Mouse (Mus musculus): ENCODE measurements at regions not wholly inside any gene's neighbourhood (a gene's known extent, or its start where the extent isn't known, plus 50 kb on each side); places are given as distances from the start of the nearest gene placed in this dataset.

DNA sequence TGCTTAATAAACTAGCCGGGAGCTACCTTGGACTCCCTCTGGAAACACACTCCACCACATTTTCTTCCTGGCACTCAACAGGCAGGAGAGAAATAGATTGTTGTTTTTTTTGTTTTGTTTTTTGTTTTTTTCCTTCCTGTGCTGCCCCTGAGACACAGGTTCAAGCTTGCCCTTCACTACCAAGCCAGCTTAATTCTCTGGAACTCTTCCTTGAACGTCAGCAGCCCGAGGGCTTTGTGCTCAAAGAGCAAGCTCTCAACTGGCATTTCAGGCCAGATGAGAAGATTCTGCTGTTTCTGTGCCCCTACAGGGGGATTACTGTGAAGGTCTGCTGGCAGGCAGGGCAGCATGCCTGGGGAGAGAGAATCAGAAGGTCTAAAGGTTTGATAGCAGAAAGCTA is 109.8 kb downstream of the 2410131K14Rik start:
- TF ChIP-seq EP300 (IDR thresholded peaks at IDR 0.05; ENCODE audit: low read depth), result no peak
- no peak for TF ChIP-seq CTCF (IDR thresholded peaks at IDR 0.05; ENCODE audit: low read depth)
- no peak for ATAC-seq (ENCODE audit: insufficient read depth, low read depth)
- H3K27me3 ChIP-seq (ENCODE audit: control insufficient read depth, insufficient read depth, low read length), result no peaks in the 10 kb centered on the region
- no peak overlapping the region for H3K4me2 ChIP-seq (ENCODE audit: low read depth, low read length)
- DNase-seq (ENCODE audit: low spot score), result no peak
- H3K9me3 ChIP-seq (replicated peaks; ENCODE audit: control insufficient read depth, low read length), result no peaks in the 10 kb centered on the region
- no peak overlapping the region for H3K27ac ChIP-seq (ENCODE audit: low read depth)
- H3K4me1 ChIP-seq (ENCODE audit: control insufficient read depth, insufficient read depth), result peaks cover 10% of the 10 kb centered on the region; the same call in 1 of the 2 replicates
- H3K36me3 ChIP-seq (replicated peaks; ENCODE audit: control insufficient read depth, insufficient read depth, low read length), result no peaks in the 10 kb centered on the region
- WGBS, result 54% methylated on average over 3 of the region's 3 CpGs
- H3K9ac ChIP-seq (replicated peaks; ENCODE audit: low read depth, low read length), result no peak overlapping the region
- no peak overlapping the region for H3K4me3 ChIP-seq (ENCODE audit: low read depth, low read length)

- Histone ChIP-seq H3K27ac (ENCODE audit: low read depth) (no peak overlapping the region), H3K4me2 (ENCODE audit: low read depth, low read length) (no peak overlapping the region), H3K27me3 (ENCODE audit: control insufficient read depth, insufficient read depth, low read length) (no peaks in the 10 kb centered on the region), H3K9ac (replicated peaks; ENCODE audit: low read depth, low read length) (no peak overlapping the region), H3K4me3 (ENCODE audit: low read depth, low read length) (no peak overlapping the region), H3K4me1 (ENCODE audit: control insufficient read depth, insufficient read depth) (peaks cover 10% of the 10 kb centered on the region; the same call in 1 of the 2 replicates), H3K9me3 (replicated peaks; ENCODE audit: control insufficient read depth, low read length) (no peaks in the 10 kb centered on the region), H3K36me3 (replicated peaks; ENCODE audit: control insufficient read depth, insufficient read depth, low read length) (no peaks in the 10 kb centered on the region)
- TF ChIP-seq EP300 (IDR thresholded peaks at IDR 0.05; ENCODE audit: low read depth) (no peak), CTCF (IDR thresholded peaks at IDR 0.05; ENCODE audit: low read depth) (no peak)
- ATAC-seq (ENCODE audit: insufficient read depth, low read depth) (no peak), DNase-seq (ENCODE audit: low spot score) (no peak)
- 77% methylated on average over 5 of the region's 5 CpGs for WGBS
These were observed 110.3 kb downstream of the 2410131K14Rik start for GRCm38 (mm10) chr5:118355287-118355686.

GRCm38 (mm10) chr5:118355691-118356337 is 110.8 kb downstream of the 2410131K14Rik start:
- Histone ChIP-seq H3K36me3 (replicated peaks; ENCODE audit: control insufficient read depth, insufficient read depth, low read length) (no peaks in the 10 kb centered on the region), H3K9me3 (replicated peaks; ENCODE audit: control insufficient read depth, low read length) (no peaks in the 10 kb centered on the region), H3K4me2 (ENCODE audit: low read depth, low read length) (no peak overlapping the region), H3K4me1 (ENCODE audit: control insufficient read depth, insufficient read depth) (peaks cover 10% of the 10 kb centered on the region; the same call in 1 of the 2 replicates), H3K27ac (ENCODE audit: low read depth) (peak overlapping the region; percentile 43; the same call in 1 of the 2 replicates), H3K27me3 (ENCODE audit: control insufficient read depth, insufficient read depth, low read length) (no peaks in the 10 kb centered on the region), H3K4me3 (ENCODE audit: low read depth, low read length) (no peak overlapping the region), H3K9ac (replicated peaks; ENCODE audit: low read depth, low read length) (no peak overlapping the region)
- TF ChIP-seq CTCF (IDR thresholded peaks at IDR 0.05; ENCODE audit: low read depth), result no peak
- no peak for TF ChIP-seq EP300 (IDR thresholded peaks at IDR 0.05; ENCODE audit: low read depth)
- 42% methylated on average over 11 of the region's 11 CpGs for WGBS
- DNase-seq (ENCODE audit: low spot score), result peak; percentile 78
- peak; percentile 82 for ATAC-seq (ENCODE audit: insufficient read depth, low read depth)

- Histone ChIP-seq H3K9me3 (replicated peaks; ENCODE audit: control insufficient read depth, low read length) (no peaks in the 10 kb centered on the region), H3K27ac (ENCODE audit: low read depth) (no peak overlapping the region), H3K4me3 (ENCODE audit: low read depth, low read length) (no peak overlapping the region), H3K27me3 (ENCODE audit: control insufficient read depth, insufficient read depth, low read length) (0 out of 2 replicates have a peak, but pooled peaks cover 2% of the 10 kb centered on the region), H3K4me1 (ENCODE audit: control insufficient read depth, insufficient read depth) (peaks cover 3% of the 10 kb centered on the region; the same call in 1 of the 2 replicates), H3K9ac (replicated peaks; ENCODE audit: low read depth, low read length) (no peak overlapping the region), H3K36me3 (replicated peaks; ENCODE audit: control insufficient read depth, insufficient read depth, low read length) (no peaks in the 10 kb centered on the region), H3K4me2 (ENCODE audit: low read depth, low read length) (peak overlapping the region; percentile 18; the same call in 1 of the 2 replicates)
- WGBS, result 57% methylated on average over 13 of the region's 13 CpGs
- ATAC-seq (ENCODE audit: insufficient read depth, low read depth) (no peak), DNase-seq (ENCODE audit: low spot score) (no peak)
- TF ChIP-seq CTCF (IDR thresholded peaks at IDR 0.05; ENCODE audit: low read depth) (no peak), EP300 (IDR thresholded peaks at IDR 0.05; ENCODE audit: low read depth) (no peak)
These were observed 114.8 kb downstream of the 2410131K14Rik start for GRCm38 (mm10) chr5:118359646-118360373.

DNA sequence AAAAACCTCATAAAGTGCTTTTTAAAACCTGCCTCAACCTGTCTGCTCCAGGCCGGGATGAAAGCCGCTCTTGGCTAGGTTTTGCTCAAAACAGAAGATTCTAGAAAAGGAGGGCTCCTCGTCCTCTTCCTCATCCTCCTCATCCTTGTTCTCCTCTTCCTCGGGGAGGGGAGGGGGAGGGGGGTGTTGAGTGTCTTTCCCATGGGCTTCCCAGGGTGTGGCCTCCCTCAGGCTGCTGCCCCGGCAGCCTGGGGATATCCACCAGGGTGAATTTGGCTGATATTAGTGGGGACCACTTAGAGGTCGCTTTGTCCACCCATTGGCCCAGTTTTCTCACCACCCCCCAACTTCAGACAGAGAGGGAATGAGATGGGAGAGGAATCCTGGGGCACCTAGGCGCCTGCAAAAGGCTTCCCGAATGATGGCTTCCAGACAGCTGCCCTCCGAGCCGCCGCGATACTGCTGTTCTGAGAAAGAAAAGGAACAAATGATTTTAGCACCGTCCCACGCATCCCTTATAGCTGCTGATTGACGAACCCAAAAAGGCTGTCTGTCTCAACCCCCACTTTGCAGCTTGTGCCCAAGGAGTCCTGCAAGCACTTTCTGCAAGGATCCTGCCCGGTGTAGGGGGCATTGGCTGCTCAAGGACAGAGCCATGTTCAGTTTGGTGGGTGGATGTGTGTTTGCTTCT is 115.5 kb downstream of the 2410131K14Rik start:
- H3K27ac ChIP-seq (ENCODE audit: low read depth), result no peak overlapping the region
- H3K4me2 ChIP-seq (ENCODE audit: low read depth, low read length), result peak overlapping the region; percentile 18; the same call in 1 of the 2 replicates
- ATAC-seq (ENCODE audit: insufficient read depth, low read depth), result no peak
- H3K4me1 ChIP-seq (ENCODE audit: control insufficient read depth, insufficient read depth), result no peaks in the 10 kb centered on the region
- H3K36me3 ChIP-seq (replicated peaks; ENCODE audit: control insufficient read depth, insufficient read depth, low read length), result no peaks in the 10 kb centered on the region
- H3K9ac ChIP-seq (replicated peaks; ENCODE audit: low read depth, low read length), result no peak overlapping the region
- 60% methylated on average over 16 of the region's 16 CpGs for WGBS
- H3K27me3 ChIP-seq (ENCODE audit: control insufficient read depth, insufficient read depth, low read length), result 0 out of 2 replicates have a peak, but pooled peaks cover 2% of the 10 kb centered on the region
- no peaks in the 10 kb centered on the region for H3K9me3 ChIP-seq (replicated peaks; ENCODE audit: control insufficient read depth, low read length)
- H3K4me3 ChIP-seq (ENCODE audit: low read depth, low read length), result no peak overlapping the region
- DNase-seq (ENCODE audit: low spot score), result no peak
- TF ChIP-seq CTCF (IDR thresholded peaks at IDR 0.05; ENCODE audit: low read depth) (no peak), EP300 (IDR thresholded peaks at IDR 0.05; ENCODE audit: low read depth) (no peak)
